In genomic region chr7:73163687-73164086, GRCm38 (mm10) we compare ENCODE assay signal across 26 mouse cellular contexts.
A peak's percentile ranks its signal among the peaks of the same experiment; 100 is the strongest.
DNase-seq lines count a peak whose midpoint lies in the region; ATAC-seq lines count a peak whose summit lies in the region.
"Had no signal": no experiment of that assay in that cellular context is flagged by ENCODE, and none has a peak within 500 bp of the region (broad histone marks: within the 10 kb centered on the region; RNA-seq: fewer than 3 reads in every experiment).

No protein-coding gene starts in this region.

- no peak overlapping the region for H3K27ac ChIP-seq in forebrain, embryonic 11.5 days (ENCODE audit: low read depth, low read length)
- no peak overlapping the region for H3K27ac ChIP-seq in forebrain, embryonic 15.5 days (replicated peaks)
- H3K27ac ChIP-seq in midbrain, embryonic 10.5 days (replicated peaks) = peak overlapping the region; percentile 10; the same call in 1 of the 2 replicates
- no peak overlapping the region for H3K27ac ChIP-seq in midbrain, embryonic 16.5 days (ENCODE audit: low read length)
- H3K27ac ChIP-seq: embryonic facial prominence, embryonic 12.5 days; kidney, postnatal 0 days; limb, embryonic 13.5 days; liver, embryonic 12.5 days; neural tube, embryonic 13.5 days had no signal

- no peaks in the 10 kb centered on the region for H3K36me3 ChIP-seq in forebrain, embryonic 11.5 days (ENCODE audit: control insufficient read depth, insufficient read depth, low read length)
- no peaks in the 10 kb centered on the region for H3K36me3 ChIP-seq in forebrain, embryonic 15.5 days
- H3K36me3 ChIP-seq in midbrain, embryonic 10.5 days = no peaks in the 10 kb centered on the region
- no peaks in the 10 kb centered on the region for H3K36me3 ChIP-seq in midbrain, embryonic 16.5 days (ENCODE audit: control insufficient read depth, insufficient read depth, low read length)
- H3K36me3 ChIP-seq: embryonic facial prominence, embryonic 12.5 days; G1E; limb, embryonic 13.5 days; liver, embryonic 12.5 days; neural tube, embryonic 13.5 days had no signal

- ATAC-seq in forebrain, embryonic 11.5 days (replicated peaks; ENCODE audit: low FRiP score) = no peak
- no peak for ATAC-seq in forebrain, embryonic 15.5 days (replicated peaks)
- ATAC-seq in midbrain, embryonic 16.5 days = no peak
- ATAC-seq: intestine, postnatal 0 days; liver, embryonic 12.5 days; Patski had no signal

- H3K4me3 ChIP-seq in forebrain, embryonic 11.5 days (ENCODE audit: low read depth, low read length) = no peak overlapping the region
- H3K4me3 ChIP-seq in forebrain, embryonic 15.5 days = no peak overlapping the region
- no peak overlapping the region for H3K4me3 ChIP-seq in midbrain, embryonic 10.5 days
- no peak overlapping the region for H3K4me3 ChIP-seq in midbrain, embryonic 16.5 days (ENCODE audit: low read depth, low read length)
- H3K4me3 ChIP-seq: embryonic facial prominence, embryonic 12.5 days; limb, embryonic 13.5 days; liver, embryonic 12.5 days; megakaryocyte, embryonic 14.5 days; neural tube, embryonic 13.5 days had no signal

- WGBS in forebrain, embryonic 11.5 days = 48% methylated on average over 5 of the region's 5 CpGs
- WGBS in forebrain, embryonic 15.5 days = 24% methylated on average over 5 of the region's 5 CpGs
- 74% methylated on average over 5 of the region's 5 CpGs for WGBS in midbrain, embryonic 10.5 days
- 58% methylated on average over 5 of the region's 5 CpGs for WGBS in midbrain, embryonic 16.5 days

- no peak overlapping the region for H3K9ac ChIP-seq in forebrain, embryonic 11.5 days (ENCODE audit: low read length)
- H3K9ac ChIP-seq in forebrain, embryonic 15.5 days (replicated peaks) = no peak overlapping the region
- H3K9ac ChIP-seq in midbrain, embryonic 16.5 days (ENCODE audit: low read depth, low read length) = no peak overlapping the region
- H3K9ac ChIP-seq: embryonic facial prominence, embryonic 12.5 days; limb, embryonic 13.5 days; liver, embryonic 12.5 days; neural tube, embryonic 13.5 days had no signal

- DNase-seq in forebrain, embryonic 11.5 days (ENCODE audit: low spot score) = peak; percentile 48
- DNase-seq in midbrain, embryonic 10.5 days (ENCODE audit: low spot score) = no peak
- peak; percentile 64 for DNase-seq in forelimb bud, embryonic 11.5 days (ENCODE audit: low read depth, low spot score)
- no peak for DNase-seq in lung, postnatal 4 days
- no peak for DNase-seq in lung, postnatal 10 days
- DNase-seq: adrenal gland, adult 2 months; B cell, adult 2 months; cerebellum, adult 2 months; cerebellum, postnatal 25 days; heart, postnatal 10 days; lung, adult 18-20 months; midbrain, embryonic 14.5 days; thymus, postnatal 25 days had no signal

- no peaks in the 10 kb centered on the region for H3K4me1 ChIP-seq in forebrain, embryonic 11.5 days (replicated peaks; ENCODE audit: control insufficient read depth, insufficient read depth, low read length)
- H3K4me1 ChIP-seq in forebrain, embryonic 15.5 days = no peaks in the 10 kb centered on the region; the same call in 1 of the 2 replicates
- H3K4me1 ChIP-seq in midbrain, embryonic 10.5 days = peaks cover 6% of the 10 kb centered on the region
- no peaks in the 10 kb centered on the region for H3K4me1 ChIP-seq in midbrain, embryonic 16.5 days (ENCODE audit: control insufficient read depth, insufficient read depth, low read length)
- H3K4me1 ChIP-seq: liver, embryonic 12.5 days; megakaryocyte, embryonic 14.5 days had no signal

- H3K4me2 ChIP-seq in forebrain, embryonic 11.5 days (ENCODE audit: low read depth, low read length, severe bottlenecking) = no peak overlapping the region
- H3K4me2 ChIP-seq in forebrain, embryonic 15.5 days (replicated peaks) = no peak overlapping the region
- H3K4me2 ChIP-seq in midbrain, embryonic 16.5 days (ENCODE audit: low read length) = no peak overlapping the region
- H3K4me2 ChIP-seq: embryonic facial prominence, embryonic 12.5 days; heart, embryonic 11.5 days; limb, embryonic 13.5 days; liver, embryonic 12.5 days; neural tube, embryonic 13.5 days had no signal

- no peaks in the 10 kb centered on the region for H3K27me3 ChIP-seq in forebrain, embryonic 11.5 days (ENCODE audit: control insufficient read depth, insufficient read depth, low read length)
- no peaks in the 10 kb centered on the region for H3K27me3 ChIP-seq in forebrain, embryonic 15.5 days
- H3K27me3 ChIP-seq in midbrain, embryonic 10.5 days (ENCODE audit: low read depth, poor library complexity, severe bottlenecking) = no peaks in the 10 kb centered on the region
- H3K27me3 ChIP-seq in midbrain, embryonic 16.5 days (ENCODE audit: control insufficient read depth, insufficient read depth, low read depth, low read length) = no peaks in the 10 kb centered on the region
- H3K27me3 ChIP-seq: CH12.LX; limb, embryonic 13.5 days; liver, embryonic 12.5 days; megakaryocyte, embryonic 14.5 days; neural tube, embryonic 13.5 days; Patski had no signal

- no peaks in the 10 kb centered on the region; the same call in 1 of the 2 replicates for H3K9me3 ChIP-seq in forebrain, embryonic 11.5 days (ENCODE audit: control insufficient read depth, low read length)
- no peaks in the 10 kb centered on the region for H3K9me3 ChIP-seq in forebrain, embryonic 15.5 days
- H3K9me3 ChIP-seq in midbrain, embryonic 10.5 days (replicated peaks) = peaks cover 19% of the 10 kb centered on the region; the same call in 1 of the 2 replicates
- H3K9me3 ChIP-seq in midbrain, embryonic 16.5 days (replicated peaks; ENCODE audit: control insufficient read depth, low read length, poor library complexity, severe bottlenecking) = no peaks in the 10 kb centered on the region
- H3K9me3 ChIP-seq: embryonic facial prominence, embryonic 12.5 days; limb, embryonic 13.5 days; liver, embryonic 12.5 days; neural tube, embryonic 13.5 days had no signal

Comparison
In these comparisons a context has a peak if more than half of its experiments do, and no peak if none do; other contexts are left out.
1. DNase-seq: peak in forebrain, embryonic 11.5 days (single experiment) and forelimb bud, embryonic 11.5 days (single experiment); none in midbrain, embryonic 10.5 days (single experiment), lung, postnatal 4 days (0 of 2) and lung, postnatal 10 days (single experiment).